In the genomic region with DNA sequence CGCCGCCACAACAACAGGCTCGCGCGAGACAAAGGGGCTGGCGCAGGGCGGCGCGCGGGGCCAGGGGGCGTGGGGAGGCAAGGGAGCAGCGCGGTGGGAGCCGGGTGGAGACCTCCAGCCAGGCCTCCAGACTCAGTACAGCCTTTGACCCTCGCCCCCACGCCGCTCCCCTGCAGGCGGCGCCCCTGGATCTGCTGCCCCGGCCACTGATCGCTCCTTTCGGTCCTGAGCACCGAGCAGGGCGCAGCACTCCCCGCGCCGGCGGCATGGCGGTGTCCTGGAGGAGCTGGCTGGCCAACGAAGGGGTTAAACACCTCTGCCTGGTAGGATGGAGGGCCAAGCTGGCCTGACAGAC, we compare ENCODE assay signal across 8 mouse cellular contexts. TPM values are rescaled to one million over a fixed set of nuclear protein-coding genes. Genes with fewer than 3 reads are reported as not detected.
A peak's percentile ranks its signal among the peaks of the same experiment; 100 is the strongest.
DNase-seq lines count a peak whose midpoint lies in the region; ATAC-seq and TF ChIP-seq lines count a peak whose summit lies in the region.

No protein-coding gene starts in this region.

- H3K4me2 ChIP-seq in lung, embryonic 16.5 days (ENCODE audit: low read depth, low read length): peak overlapping the region; percentile 66

- peak; percentile 96 for ATAC-seq in lung, embryonic 16.5 days (ENCODE audit: low read depth)
- ATAC-seq in megakaryocyte progenitor cell, adult 5-6 weeks (replicated peaks; ENCODE audit: poor library complexity): no peak

- no peaks in the 10 kb centered on the region for H3K9me3 ChIP-seq in heart, embryonic 10.5 days
- H3K9me3 ChIP-seq in lung, embryonic 16.5 days (ENCODE audit: control insufficient read depth, low read length): no peaks in the 10 kb centered on the region

- peak overlapping the region; percentile 44 for H3K4me3 ChIP-seq in left cerebral cortex, adult 2 months
- H3K4me3 ChIP-seq in heart, embryonic 10.5 days: peak overlapping the region; percentile 79
- peak overlapping the region; percentile 71 for H3K4me3 ChIP-seq in lung, embryonic 16.5 days (ENCODE audit: low read length)

- no peaks in the 10 kb centered on the region for H3K36me3 ChIP-seq in heart, embryonic 10.5 days
- no peaks in the 10 kb centered on the region for H3K36me3 ChIP-seq in lung, embryonic 16.5 days (ENCODE audit: control insufficient read depth, insufficient read depth, low read length)

- no peak for TF ChIP-seq CTCF in left cerebral cortex, adult 2 months (IDR thresholded peaks at IDR 0.05)

- H3K4me1 ChIP-seq in heart, embryonic 10.5 days: no peaks in the 10 kb centered on the region
- H3K4me1 ChIP-seq in lung, embryonic 16.5 days (replicated peaks; ENCODE audit: control insufficient read depth, insufficient read depth, low read length): peaks cover 6% of the 10 kb centered on the region; the same call in 1 of the 2 replicates

- under 1% methylated on average over 29 of the region's 30 CpGs for WGBS in heart, embryonic 10.5 days
- 1% methylated on average over 27 of the region's 30 CpGs for WGBS in lung, embryonic 16.5 days

- no peak overlapping the region for H3K27ac ChIP-seq in left cerebral cortex, adult 2 months
- H3K27ac ChIP-seq in heart, embryonic 10.5 days: peak overlapping the region; percentile 87
- H3K27ac ChIP-seq in lung, embryonic 16.5 days (ENCODE audit: low read length): peak overlapping the region; percentile 84

- DNase-seq in left cerebral cortex, adult 2 months (ENCODE audit: extremely low spot score in 1 of 2, low spot score in 2 of 2): no peak
- no peak for DNase-seq in left cerebral cortex, adult 8-10 months (ENCODE audit: low spot score in 2 of 2)
- DNase-seq in embryo, embryonic 9.5 days (ENCODE audit: extremely low spot score): peak; percentile 84
- peak; percentile 84 for DNase-seq in heart, embryonic 10.5 days (ENCODE audit: low spot score)
- DNase-seq in kidney, adult 9 months: peak; percentile 82
- peak; percentile 63 for DNase-seq in retina, postnatal 1 day

- intact Hi-C loops in left cerebral cortex, adult 2 months (cut with DNase I): no loop called here

- H3K9ac ChIP-seq in lung, embryonic 16.5 days (ENCODE audit: low read length): peak overlapping the region; percentile 86

- H3K27me3 ChIP-seq in heart, embryonic 10.5 days (ENCODE audit: insufficient read depth, poor library complexity, severe bottlenecking): no peaks in the 10 kb centered on the region
- no peaks in the 10 kb centered on the region for H3K27me3 ChIP-seq in lung, embryonic 16.5 days (ENCODE audit: control insufficient read depth, insufficient read depth, low read depth, low read length)

RNA-seq across cellular contexts. Expression of a gene that starts 0.7 kb away (rescaled TPM):
- total RNA-seq in left cerebral cortex, adult 2 months (2021): under 1 TPM in 1 of 2 experiments, not detected in 1; 0.32 TPM
- total RNA-seq in left cerebral cortex, adult 8-10 months (2022): under 1 TPM; 0.09 to 0.57 (median 0.33) TPM
- 3.5 and 3.6 TPM in 2 replicates for polyA plus RNA-seq in heart, embryonic 10.5 days (2016; fragmentation: Nextera tagmentation; extraction: Ambion mirVana)
- polyA plus RNA-seq in lung, embryonic 16.5 days (2015; fragmentation: Nextera tagmentation; extraction: Ambion mirVana): 9.5 and 10.4 TPM in 2 replicates
- total RNA-seq in megakaryocyte progenitor cell, adult 5-6 weeks (2015): not detected in 2 replicates
- total RNA-seq in megakaryocyte progenitor cell, adult 5-6 weeks (2017): 0.14 TPM in 1 of 2 replicates, not detected in the other

Comparison
In these comparisons a context has a peak if more than half of its experiments do, and no peak if none do; other contexts are left out.
1. DNase-seq: peak in embryo, embryonic 9.5 days (single experiment), heart, embryonic 10.5 days (single experiment), kidney, adult 9 months (single experiment) and retina, postnatal 1 day (single experiment); none in left cerebral cortex, adult 2 months (0 of 2) and left cerebral cortex, adult 8-10 months (0 of 2).
2. Peak in every context shown above with its lines, with median percentiles within 50 percentile points of each other: H3K4me3 ChIP-seq.